Comparison of ENCODE assay signal across 8 mouse cellular contexts in the genomic region with DNA sequence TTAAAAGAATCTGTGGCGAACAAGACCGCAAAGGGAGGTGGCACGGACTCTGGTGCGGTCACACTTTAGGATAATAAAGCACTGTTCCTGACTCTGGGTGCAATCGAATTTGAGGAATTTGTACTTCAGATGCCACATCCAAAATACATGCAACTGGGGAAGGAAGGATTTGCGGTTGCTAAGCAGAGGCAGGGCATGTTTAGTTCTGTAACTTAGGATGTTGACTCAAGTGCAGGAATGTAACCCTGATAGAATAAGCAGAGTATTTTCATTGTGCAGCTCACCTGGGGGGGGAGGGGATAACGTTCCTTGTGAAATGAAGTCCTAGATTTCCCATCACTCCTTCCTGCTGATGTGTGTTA. TPM values are rescaled to one million over a fixed set of nuclear protein-coding genes. Genes with fewer than 3 reads are reported as not detected.
A peak's percentile ranks its signal among the peaks of the same experiment; 100 is the strongest.
DNase-seq lines count a peak whose midpoint lies in the region; ATAC-seq and TF ChIP-seq lines count a peak whose summit lies in the region.

No protein-coding gene starts in this region.

- peaks cover 7% of the 10 kb centered on the region for H3K36me3 ChIP-seq in heart, adult 2 months (ENCODE audit: control insufficient read depth, insufficient read depth, low read length)
- no peaks in the 10 kb centered on the region for H3K36me3 ChIP-seq in forebrain, embryonic 16.5 days (ENCODE audit: control insufficient read depth, insufficient read depth)
- no peaks in the 10 kb centered on the region for H3K36me3 ChIP-seq in lung, postnatal 0 days (ENCODE audit: insufficient read depth, low read length)

- H3K79me2 ChIP-seq in heart, adult 2 months (replicated peaks; ENCODE audit: control insufficient read depth, insufficient read depth, low read length), result no peaks in the 10 kb centered on the region

- no peaks in the 10 kb centered on the region for H3K27me3 ChIP-seq in heart, adult 2 months (ENCODE audit: control insufficient read depth, insufficient read depth, low read length)
- H3K27me3 ChIP-seq in forebrain, embryonic 16.5 days (replicated peaks; ENCODE audit: control insufficient read depth, insufficient read depth, low read length), result no peaks in the 10 kb centered on the region
- H3K27me3 ChIP-seq in lung, postnatal 0 days (replicated peaks; ENCODE audit: insufficient read depth, low read length), result no peaks in the 10 kb centered on the region

- H3K4me3 ChIP-seq in heart, adult 2 months, result peak overlapping the region; percentile 93
- peak overlapping the region; percentile 82 for H3K4me3 ChIP-seq in forebrain, embryonic 16.5 days (replicated peaks; ENCODE audit: low read length)
- peak overlapping the region; percentile 79 for H3K4me3 ChIP-seq in lung, postnatal 0 days (ENCODE audit: low read depth, low read length)

- no peak for DNase-seq in heart, adult 2 months
- no peak for DNase-seq in heart, postnatal 10 days
- DNase-seq in lung, postnatal 0 days (ENCODE audit: low spot score), result peak; percentile 84
- DNase-seq in frontal cortex, postnatal 36 days (ENCODE audit: low spot score in 2 of 2), result no peak
- DNase-seq in left cerebral cortex, adult 8-10 months (ENCODE audit: low spot score in 2 of 2), result no peak
- no peak for DNase-seq in embryo, embryonic 9.5 days (ENCODE audit: extremely low spot score)

- no peaks in the 10 kb centered on the region for H3K9me3 ChIP-seq in forebrain, embryonic 16.5 days (ENCODE audit: control insufficient read depth, low read length)
- H3K9me3 ChIP-seq in lung, postnatal 0 days (ENCODE audit: low read length), result no peaks in the 10 kb centered on the region

- TF ChIP-seq POLR2A in heart, adult 2 months (IDR thresholded peaks at IDR 0.05; ENCODE audit: insufficient read depth, low read depth, low read length), result no peak

- peak overlapping the region; percentile 85 for H3K4me2 ChIP-seq in forebrain, embryonic 16.5 days (ENCODE audit: low read length)
- peak overlapping the region; percentile 89 for H3K4me2 ChIP-seq in lung, postnatal 0 days (replicated peaks; ENCODE audit: low read depth, low read length)

- peak overlapping the region; percentile 97 for H3K27ac ChIP-seq in heart, adult 2 months
- H3K27ac ChIP-seq in forebrain, embryonic 16.5 days (ENCODE audit: low read length), result peak overlapping the region; percentile 90
- peak overlapping the region; percentile 95 for H3K27ac ChIP-seq in lung, postnatal 0 days (ENCODE audit: low read length)

- peak; percentile 3 for ATAC-seq in CD4-positive, CD25-positive, alpha-beta regulatory T cell, adult 4 months
- no peak for ATAC-seq in forebrain, embryonic 16.5 days
- ATAC-seq in lung, postnatal 0 days, result peak; percentile 37

- intact Hi-C loops in heart, adult 2 months (cut with DNase I), result no loop called here
- intact Hi-C loops in heart, postnatal 10 days (cut with DNase I), result loop anchor here (5.0 to 10.0 kb wide), 2 partner anchors 142 to 239 kb away; a partner anchor contains a TSS

- H3K9ac ChIP-seq in heart, adult 2 months (ENCODE audit: low read depth, low read length), result peak overlapping the region; percentile 78
- peak overlapping the region; percentile 90 for H3K9ac ChIP-seq in forebrain, embryonic 16.5 days (replicated peaks; ENCODE audit: low read depth, low read length)
- H3K9ac ChIP-seq in lung, postnatal 0 days (replicated peaks; ENCODE audit: low read depth), result peak overlapping the region; percentile 79

- peaks cover 11% of the 10 kb centered on the region for H3K4me1 ChIP-seq in heart, adult 2 months (ENCODE audit: control insufficient read depth, insufficient read depth, low read length)
- peaks cover 37% of the 10 kb centered on the region for H3K4me1 ChIP-seq in forebrain, embryonic 16.5 days (replicated peaks; ENCODE audit: control insufficient read depth, insufficient read depth, low read length)
- peaks cover 18% of the 10 kb centered on the region for H3K4me1 ChIP-seq in lung, postnatal 0 days (ENCODE audit: insufficient read depth, low read depth, low read length)

- no peak for TF ChIP-seq EP300 in heart, adult 2 months (IDR thresholded peaks at IDR 0.05; ENCODE audit: insufficient read depth, low read depth, low read length)
- peak; percentile 66 for TF ChIP-seq EP300 in lung, postnatal 0 days (IDR thresholded peaks at IDR 0.05)

- 1% methylated on average over 7 of the region's 7 CpGs for WGBS in heart, adult 2 months
- WGBS in forebrain, embryonic 16.5 days, result 2% methylated on average over 7 of the region's 7 CpGs
- WGBS in lung, postnatal 0 days, result 2% methylated on average over 7 of the region's 7 CpGs

- no peak for TF ChIP-seq CTCF in heart, adult 2 months (IDR thresholded peaks at IDR 0.05)
- TF ChIP-seq CTCF in lung, postnatal 0 days (IDR thresholded peaks at IDR 0.05), result no peak

RNA-seq across cellular contexts. Expression of a gene that starts 0.4 kb away (rescaled TPM):
- total RNA-seq in heart, adult 2 months (2021), result 10 to 100 TPM; 22.0 to 26.9 TPM
- 22.5 and 25.7 TPM in 2 replicates for polyA plus RNA-seq in heart, adult 2 months (2012; rRNA removed)
- 10 to 100 TPM; 35.5 to 46.0 TPM for total RNA-seq in heart, postnatal 10 days (2021)
- 100 to 1,000 TPM in 1 of 2 experiments, 10 to 100 TPM in 1; 73.4 to 102 TPM for polyA plus RNA-seq in CD4-positive, CD25-positive, alpha-beta regulatory T cell, adult 4 months (2017; shearing (Covaris generic))
- 27.3 and 29.2 TPM in 2 replicates for polyA plus RNA-seq in forebrain, embryonic 16.5 days (2015; fragmentation: Nextera tagmentation; extraction: Ambion mirVana)
- 27.2 and 31.2 TPM in 2 replicates for polyA plus RNA-seq in lung, postnatal 0 days (2015; fragmentation: Nextera tagmentation; extraction: Ambion mirVana)
- 10 to 100 TPM; 57.0 to 68.5 (median 63.4) TPM for total RNA-seq in left cerebral cortex, adult 8-10 months (2022)

RNA-seq across cellular contexts. Expression of a gene that starts 38.4 kb away (rescaled TPM):
- 1 to 10 TPM; 7.7 TPM for total RNA-seq in heart, adult 2 months (2021)
- 5.2 and 6.0 TPM in 2 replicates for polyA plus RNA-seq in heart, adult 2 months (2012; rRNA removed)
- total RNA-seq in heart, postnatal 10 days (2021), result 10 to 100 TPM; 13.9 to 14.6 TPM
- polyA plus RNA-seq in CD4-positive, CD25-positive, alpha-beta regulatory T cell, adult 4 months (2017; shearing (Covaris generic)), result 10 to 100 TPM; 55.3 to 58.5 TPM
- 97.0 and 101 TPM in 2 replicates for polyA plus RNA-seq in forebrain, embryonic 16.5 days (2015; fragmentation: Nextera tagmentation; extraction: Ambion mirVana)
- 34.5 and 37.2 TPM in 2 replicates for polyA plus RNA-seq in lung, postnatal 0 days (2015; fragmentation: Nextera tagmentation; extraction: Ambion mirVana)
- total RNA-seq in left cerebral cortex, adult 8-10 months (2022), result 10 to 100 TPM; 34.1 to 38.8 (median 37.0) TPM

RNA-seq across cellular contexts. Expression of a gene that starts 45.0 kb away (rescaled TPM):
- total RNA-seq in heart, adult 2 months (2021), result 10 to 100 TPM; 20.3 to 21.3 TPM
- 9.8 and 15.9 TPM in 2 replicates for polyA plus RNA-seq in heart, adult 2 months (2012; rRNA removed)
- total RNA-seq in heart, postnatal 10 days (2021), result 10 to 100 TPM; 23.9 to 27.9 TPM
- 10 to 100 TPM; 35.2 to 37.9 TPM for polyA plus RNA-seq in CD4-positive, CD25-positive, alpha-beta regulatory T cell, adult 4 months (2017; shearing (Covaris generic))
- 38.1 and 43.5 TPM in 2 replicates for polyA plus RNA-seq in forebrain, embryonic 16.5 days (2015; fragmentation: Nextera tagmentation; extraction: Ambion mirVana)
- 26.7 and 27.1 TPM in 2 replicates for polyA plus RNA-seq in lung, postnatal 0 days (2015; fragmentation: Nextera tagmentation; extraction: Ambion mirVana)
- 10 to 100 TPM; 28.0 to 31.7 (median 29.1) TPM for total RNA-seq in left cerebral cortex, adult 8-10 months (2022)
